Mouse (Mus musculus) neural tube, embryonic 12.5 days (tissue): ENCODE measurements around the gene Cox19. TPM values are rescaled to one million over a fixed set of nuclear protein-coding genes. Genes with fewer than 3 reads are reported as not detected.

Source experiments
- ATAC-seq: fragments of 200-750 bp; cut with Nextera tagmentation; 2 replicates; pipeline ENCODE4 v1.8.0; 2017; ENCODE audit warnings: low read depth, mild to moderate bottlenecking, moderate TSS enrichment, moderate library complexity; ENCODE audit not compliant: low FRiP score
- H3K27ac ChIP-seq: fragments of 300-500 bp; sonication (generic); 2 replicates; pipeline ENCODE4 v1.5.1; 2016
- H3K27me3 ChIP-seq: fragments of 300-500 bp; sonication (generic); replicated peaks from 2 replicates; pipeline ENCODE4 v1.6.1; 2016; ENCODE audit warnings: mild to moderate bottlenecking
- H3K36me3 ChIP-seq: fragments of 300-500 bp; sonication (generic); 2 replicates; pipeline ENCODE4 v1.6.1; 2016; ENCODE audit warnings: mild to moderate bottlenecking
- H3K4me1 ChIP-seq: fragments of 300-500 bp; sonication (generic); 2 replicates; pipeline ENCODE4 v1.6.1; 2016
- H3K4me2 ChIP-seq: fragments of 300-500 bp; sonication (generic); replicated peaks from 2 replicates; pipeline ENCODE4 v1.6.1; 2016; ENCODE audit warnings: mild to moderate bottlenecking
- H3K4me3 ChIP-seq: fragments of 300-500 bp; sonication (generic); 2 replicates; pipeline ENCODE4 v1.5.1; 2016
- H3K9ac ChIP-seq: fragments of 300-500 bp; sonication (generic); 2 replicates; pipeline ENCODE4 v1.6.1; 2016; ENCODE audit warnings: mild to moderate bottlenecking
- H3K9me3 ChIP-seq: fragments of 300-500 bp; sonication (generic); 2 replicates; pipeline ENCODE4 v1.6.1; 2016; ENCODE audit warnings: mild to moderate bottlenecking
- WGBS: fragments of 180-500 bp; shearing (Covaris S2); methylation state at CpG from one replicate; pipeline ENCODE4 v1.1.7; 2016; 5-methylcytosine and 5-hydroxymethylcytosine counted together
- polyA plus RNA-seq: library from polyadenylated mRNA; unstranded; fragments of >200 nt; fragmentation: Nextera tagmentation; extraction: Ambion mirVana; gene quantifications from 2 replicates; pipeline ENCODE4 v1.2.1, GENCODE M21; 2016

Cox19 gene
- polyA plus RNA-seq, 1 experiment from 2014 or later, result 124 TPM

DNA sequence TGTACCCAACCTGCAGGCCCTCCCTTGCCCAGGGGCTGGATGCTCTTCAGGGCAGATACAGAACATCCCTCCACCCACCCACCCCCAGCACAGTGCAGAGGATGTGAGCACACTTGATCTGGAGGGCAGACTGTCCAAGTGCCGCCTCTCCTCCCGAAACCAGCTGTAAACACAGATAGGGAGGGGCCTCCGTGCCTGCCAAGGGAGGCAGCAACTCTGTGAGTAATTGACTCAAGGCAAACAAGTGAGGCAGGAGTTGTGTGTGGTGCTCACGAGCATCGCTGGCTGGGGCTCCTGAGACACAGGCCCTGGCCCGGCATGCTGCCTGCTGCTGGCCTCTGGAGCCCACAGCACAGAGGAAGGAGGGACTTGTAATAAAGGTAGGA lies 38.5 kb upstream of the Cox19 start:
- Histone ChIP-seq H3K9me3 (no peaks in the 10 kb centered on the region), H3K9ac (no peak overlapping the region), H3K4me3 (no peak overlapping the region), H3K36me3 (no peaks in the 10 kb centered on the region), H3K4me1 (peaks cover 28% of the 10 kb centered on the region), H3K27me3 (no peaks in the 10 kb centered on the region), H3K27ac (peak overlapping the region; percentile 37; the same call in 1 of the 2 replicates), H3K4me2 (no peak overlapping the region)
- ATAC-seq, result no peak
- 34% methylated on average over 6 of the region's 6 CpGs for WGBS

DNA sequence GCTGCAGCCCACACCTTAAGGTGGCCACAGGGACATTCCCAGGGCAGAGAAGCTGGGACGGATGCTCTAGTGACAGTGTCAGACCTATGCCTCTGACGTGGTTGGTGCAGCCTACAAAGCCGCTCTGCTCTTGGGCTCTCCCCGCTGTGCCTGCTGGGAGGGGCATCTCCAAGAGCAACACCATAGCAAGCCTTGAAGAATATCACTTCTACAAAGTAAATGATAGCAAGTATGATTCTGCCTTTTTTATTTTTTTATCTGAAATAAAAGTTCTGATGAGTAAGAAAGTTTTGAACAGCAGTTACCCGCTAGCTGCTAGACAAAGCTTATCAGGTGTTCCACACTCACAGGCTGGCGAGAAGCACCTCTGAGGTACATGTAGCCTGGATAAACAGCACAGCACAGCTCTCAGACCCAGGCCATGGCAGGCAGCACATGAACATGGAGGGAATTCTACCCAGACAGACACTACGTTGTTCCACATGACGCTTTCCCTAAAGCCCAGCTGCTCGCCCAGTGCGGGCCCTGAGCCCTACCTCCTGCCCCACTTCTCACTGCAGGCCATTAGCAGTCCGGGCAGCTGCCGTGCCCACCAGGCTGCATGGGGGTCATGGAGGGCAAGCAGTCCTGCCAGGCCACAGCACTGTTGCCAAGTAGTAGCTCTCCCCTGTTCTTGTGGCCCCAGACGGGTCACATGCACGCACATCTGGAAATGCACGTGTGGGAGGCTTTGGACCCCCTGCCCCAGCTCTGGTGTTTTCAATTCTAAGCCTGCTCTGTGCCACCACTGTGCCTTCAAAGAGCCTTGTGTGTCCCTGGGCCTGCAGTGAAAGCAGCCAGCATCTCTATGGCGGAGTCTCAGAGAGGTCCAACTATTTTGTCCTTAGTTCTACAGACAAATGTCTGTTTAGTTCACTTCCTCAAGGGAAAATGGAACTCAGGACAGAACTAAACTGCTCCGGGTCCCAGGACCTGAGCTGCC lies 37.8 kb upstream of the Cox19 start:
- ATAC-seq, result no peak
- H3K27ac ChIP-seq, result peak overlapping the region; percentile 37; the same call in 1 of the 2 replicates
- WGBS, result 71% methylated on average over 17 of the region's 17 CpGs
- H3K4me2 ChIP-seq, result no peak overlapping the region
- peaks cover 34% of the 10 kb centered on the region for H3K4me1 ChIP-seq
- H3K9me3 ChIP-seq, result no peaks in the 10 kb centered on the region
- H3K27me3 ChIP-seq, result no peaks in the 10 kb centered on the region
- H3K9ac ChIP-seq, result no peak overlapping the region
- no peak overlapping the region for H3K4me3 ChIP-seq
- H3K36me3 ChIP-seq, result no peaks in the 10 kb centered on the region

DNA sequence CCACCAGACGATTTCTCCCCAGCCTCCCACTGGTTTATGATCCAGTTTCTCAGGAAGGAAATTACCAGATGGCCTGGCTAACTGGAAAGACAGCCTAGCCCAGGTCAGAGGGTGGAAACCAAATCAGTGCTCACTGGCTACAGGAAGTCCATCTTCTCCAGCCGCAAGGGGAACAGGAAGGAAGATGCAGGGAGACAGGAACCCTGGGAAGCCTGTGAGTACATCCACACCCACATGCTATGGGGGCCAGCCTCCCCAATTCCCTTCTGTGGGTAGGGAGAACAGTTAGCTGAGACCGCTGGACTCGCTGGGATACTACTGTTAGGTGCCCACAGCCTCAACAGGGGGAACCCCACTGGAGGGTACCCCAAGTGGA lies 37.0 kb upstream of the Cox19 start:
- Histone ChIP-seq H3K36me3 (no peaks in the 10 kb centered on the region), H3K9me3 (no peaks in the 10 kb centered on the region), H3K4me1 (peaks cover 36% of the 10 kb centered on the region), H3K4me2 (0 out of 2 replicates have a peak overlapping the region, but pooled peaks have one; percentile 4), H3K27me3 (no peaks in the 10 kb centered on the region), H3K4me3 (no peak overlapping the region), H3K27ac (no peak overlapping the region), H3K9ac (no peak overlapping the region)
- ATAC-seq, result no peak
- WGBS, result 55% methylated on average over 4 of the region's 4 CpGs

- Histone ChIP-seq H3K4me3 (no peak overlapping the region), H3K27me3 (no peaks in the 10 kb centered on the region), H3K9me3 (no peaks in the 10 kb centered on the region), H3K36me3 (no peaks in the 10 kb centered on the region), H3K27ac (no peak overlapping the region), H3K4me1 (peaks cover 42% of the 10 kb centered on the region), H3K9ac (no peak overlapping the region), H3K4me2 (no peak overlapping the region)
- no peak for ATAC-seq
- 73% methylated on average over 10 of the region's 10 CpGs for WGBS
Observed at GRCm38 (mm10) chr5:139387329-139388194, 36.3 kb upstream of the Cox19 start.

DNA sequence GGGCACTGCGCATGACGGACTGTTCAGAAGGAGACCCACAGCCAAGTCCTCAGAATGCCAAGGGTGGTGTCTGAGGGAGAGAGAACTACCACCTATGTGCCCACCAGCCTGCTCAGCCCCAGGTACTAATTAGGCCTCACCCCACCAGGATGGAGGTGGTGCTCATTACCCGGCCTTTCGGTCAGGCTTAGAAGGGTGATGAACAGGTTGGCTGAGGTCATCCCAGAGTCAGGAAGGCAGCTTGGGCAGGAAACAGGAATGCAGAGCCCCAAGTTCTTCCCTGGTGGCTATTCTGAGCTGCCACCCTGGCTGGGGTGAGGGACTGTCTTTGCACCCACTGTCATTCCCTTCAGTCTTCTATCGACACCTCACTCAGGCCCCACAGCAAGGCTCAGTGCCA lies 34.8 kb upstream of the Cox19 start:
- ATAC-seq, result no peak
- peaks cover 44% of the 10 kb centered on the region for H3K4me1 ChIP-seq
- no peaks in the 10 kb centered on the region for H3K27me3 ChIP-seq
- H3K9me3 ChIP-seq, result no peaks in the 10 kb centered on the region
- no peak overlapping the region for H3K27ac ChIP-seq
- no peak overlapping the region for H3K4me2 ChIP-seq
- WGBS, result 88% methylated on average over 5 of the region's 5 CpGs
- H3K4me3 ChIP-seq, result no peak overlapping the region
- H3K36me3 ChIP-seq, result no peaks in the 10 kb centered on the region
- H3K9ac ChIP-seq, result no peak overlapping the region

DNA sequence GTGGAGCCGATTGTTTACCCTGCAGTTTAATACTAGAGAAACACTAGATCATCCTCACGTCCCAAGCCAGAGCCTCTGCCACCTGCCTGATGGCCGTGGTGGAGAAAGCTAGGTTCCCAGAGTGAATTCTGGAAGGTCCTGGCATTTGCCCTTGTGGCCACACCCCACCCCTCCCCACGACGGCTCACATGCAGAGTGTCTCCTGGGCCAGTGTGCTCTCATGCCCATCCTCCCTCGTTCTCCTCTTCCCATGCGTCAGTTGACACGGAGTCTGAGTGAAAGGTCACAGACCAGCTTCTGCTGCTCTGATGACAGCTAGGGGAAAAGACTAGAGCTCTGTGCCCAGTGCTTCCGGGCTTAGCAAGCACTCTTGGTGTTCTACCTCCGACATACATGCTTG lies 33.3 kb upstream of the Cox19 start:
- H3K9me3 ChIP-seq, result no peaks in the 10 kb centered on the region
- H3K27me3 ChIP-seq, result no peaks in the 10 kb centered on the region
- WGBS, result 74% methylated on average over 10 of the region's 10 CpGs
- H3K27ac ChIP-seq, result no peak overlapping the region
- ATAC-seq, result no peak
- H3K4me2 ChIP-seq, result no peak overlapping the region
- H3K4me1 ChIP-seq, result peaks cover 47% of the 10 kb centered on the region
- H3K36me3 ChIP-seq, result no peaks in the 10 kb centered on the region
- H3K4me3 ChIP-seq, result no peak overlapping the region
- H3K9ac ChIP-seq, result no peak overlapping the region

DNA sequence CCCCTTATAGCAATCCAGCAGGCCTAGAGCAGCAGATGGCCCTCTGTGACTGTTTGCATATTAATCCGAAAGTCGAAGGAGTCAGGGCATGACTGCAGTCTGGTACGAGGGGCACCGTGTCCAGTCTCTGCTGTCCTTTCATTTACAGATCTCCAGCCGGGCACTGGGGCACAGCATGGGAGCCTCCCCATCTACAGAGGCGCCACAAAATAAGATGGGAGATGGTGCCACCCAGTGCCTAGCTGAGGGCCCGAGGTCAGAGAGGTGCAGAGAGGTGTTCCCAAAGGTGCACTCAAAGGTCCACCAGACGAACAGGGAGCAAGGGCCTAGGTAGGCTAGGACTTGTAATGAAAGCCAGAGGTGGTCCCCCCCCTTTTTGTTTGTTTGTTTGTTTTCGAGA lies 32.0 kb upstream of the Cox19 start:
- Histone ChIP-seq H3K27ac (0 out of 2 replicates have a peak overlapping the region, but pooled peaks have one; percentile 17), H3K4me1 (peaks cover 44% of the 10 kb centered on the region)
- 77% methylated on average over 9 of the region's 9 CpGs for WGBS

DNA sequence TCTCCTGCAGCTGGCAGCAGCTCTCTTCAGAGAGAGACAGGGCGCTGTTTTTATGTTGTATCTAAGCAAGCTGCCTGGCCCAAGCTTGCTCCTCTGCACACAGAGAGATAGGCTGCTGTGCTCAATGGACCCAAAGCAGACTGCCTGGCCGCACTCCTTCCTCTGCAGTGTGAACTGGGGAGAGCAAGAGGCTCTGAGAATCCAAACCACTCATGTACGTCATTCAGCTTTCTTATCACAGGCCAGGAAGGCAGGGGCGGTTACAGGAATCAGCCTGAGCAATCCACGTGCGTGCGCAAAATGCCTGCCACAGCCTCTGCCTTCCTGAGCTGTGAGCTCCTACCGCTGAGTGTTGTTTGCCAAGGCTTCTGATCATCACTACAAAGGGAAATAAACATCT lies 31.5 kb upstream of the Cox19 start:
- peaks cover 44% of the 10 kb centered on the region for H3K4me1 ChIP-seq
- H3K9ac ChIP-seq, result no peak overlapping the region

More for the DNA sequence above, 32.0 kb upstream of the Cox19 start:
- no peaks in the 10 kb centered on the region for H3K27me3 ChIP-seq
- no peaks in the 10 kb centered on the region for H3K9me3 ChIP-seq
- no peak overlapping the region for H3K9ac ChIP-seq
- H3K36me3 ChIP-seq, result no peaks in the 10 kb centered on the region
- H3K4me2 ChIP-seq, result no peak overlapping the region
- H3K4me3 ChIP-seq, result no peak overlapping the region
- ATAC-seq, result no peak

DNA sequence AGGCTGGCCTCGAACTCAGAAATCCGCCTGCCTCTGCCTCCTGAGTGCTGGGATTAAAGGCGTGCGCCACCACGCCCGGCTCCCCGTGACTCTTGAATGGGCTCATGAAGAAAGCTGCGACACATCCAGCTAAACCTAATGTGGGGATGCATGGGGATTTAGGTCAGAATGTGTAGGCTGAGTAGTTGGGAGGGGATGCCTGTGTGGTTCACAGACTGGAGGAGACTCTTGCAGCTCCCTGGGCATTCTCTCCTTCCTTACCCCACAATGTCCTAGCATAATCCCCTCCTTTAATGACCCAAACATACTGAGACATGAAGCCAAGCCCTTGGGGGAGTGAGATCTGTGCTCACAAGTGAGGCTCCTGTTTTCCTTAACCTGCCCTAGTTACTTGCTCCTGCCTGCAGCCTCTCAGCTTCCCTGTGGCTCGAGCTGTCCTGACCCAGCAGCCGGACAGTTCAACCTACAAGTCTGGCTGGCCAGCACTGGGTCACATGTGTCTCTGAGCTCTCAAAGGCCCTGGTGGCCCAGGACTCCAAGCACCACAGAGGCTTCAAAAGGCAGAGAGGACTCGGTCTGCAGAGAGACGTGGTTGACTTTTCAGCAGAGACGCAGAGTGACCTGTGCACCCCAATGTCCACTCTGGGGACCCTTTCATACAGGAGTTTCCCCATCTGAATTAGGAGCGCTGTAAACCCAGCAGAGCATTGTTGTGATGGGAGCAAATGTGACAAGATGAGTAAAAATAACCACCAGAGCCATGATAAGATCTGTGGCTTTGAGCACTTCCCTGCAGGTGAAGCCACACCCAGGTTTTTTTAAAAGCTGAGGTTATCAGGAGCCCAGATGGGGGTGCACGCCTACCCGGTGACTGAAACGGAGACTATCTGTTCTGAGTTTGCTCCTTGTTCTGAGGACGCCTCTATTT lies 30.6 kb upstream of the Cox19 start:
- Histone ChIP-seq H3K9me3 (no peaks in the 10 kb centered on the region), H3K4me3 (no peak overlapping the region), H3K36me3 (no peaks in the 10 kb centered on the region), H3K4me2 (no peak overlapping the region; the same call in 1 of the 2 replicates), H3K9ac (no peak overlapping the region), H3K27ac (no peak overlapping the region), H3K27me3 (no peaks in the 10 kb centered on the region), H3K4me1 (peaks cover 38% of the 10 kb centered on the region)
- WGBS, result 83% methylated on average over 18 of the region's 18 CpGs
- no peak for ATAC-seq

More for the DNA sequence above, 31.5 kb upstream of the Cox19 start:
- Histone ChIP-seq H3K36me3 (no peaks in the 10 kb centered on the region), H3K27me3 (no peaks in the 10 kb centered on the region), H3K4me2 (no peak overlapping the region), H3K4me3 (no peak overlapping the region), H3K27ac (peak overlapping the region; percentile 17; the same call in 1 of the 2 replicates), H3K9me3 (no peaks in the 10 kb centered on the region)
- no peak for ATAC-seq
- 73% methylated on average over 8 of the region's 8 CpGs for WGBS

DNA sequence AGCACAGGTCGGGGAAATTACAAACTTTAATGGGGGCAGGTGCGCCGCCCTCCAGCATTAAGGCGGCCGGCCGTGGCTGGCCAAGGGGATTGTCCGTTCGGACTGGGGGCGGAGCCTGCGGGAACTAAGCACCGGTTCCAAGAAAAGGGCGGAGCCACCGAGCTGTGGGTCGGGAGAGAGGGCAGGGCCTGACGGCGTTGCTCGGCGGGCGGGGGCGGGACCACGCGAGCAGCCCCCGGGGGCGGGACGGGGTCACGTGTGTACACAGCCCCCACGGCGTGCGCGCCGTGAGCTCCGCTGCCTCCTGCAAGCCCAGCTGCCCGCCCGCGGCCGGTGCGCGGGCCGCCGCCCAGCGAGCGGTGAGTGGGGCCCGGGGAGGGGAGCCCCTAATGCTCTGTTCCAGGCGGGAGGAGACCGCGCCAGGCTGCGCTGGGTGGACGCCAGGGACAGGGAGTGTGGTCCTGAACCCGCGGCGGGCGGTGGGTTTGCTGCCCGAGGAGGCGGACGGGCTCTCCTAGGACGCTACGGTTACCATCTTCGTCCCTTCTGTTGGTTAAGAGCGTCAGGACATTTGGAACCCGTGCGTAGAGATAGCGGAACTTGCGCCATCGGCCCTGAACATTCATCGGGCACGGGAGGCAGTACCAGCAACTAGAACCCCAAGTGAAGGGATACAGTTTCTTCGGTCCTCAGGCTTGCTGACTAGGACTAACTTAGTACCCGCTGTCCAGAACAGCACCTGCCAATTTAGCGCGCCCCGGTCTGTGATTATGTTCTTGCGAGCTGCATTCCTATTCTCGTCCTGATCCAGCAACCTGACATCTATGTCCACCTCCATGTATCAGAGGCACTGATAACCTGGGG lies 29.4 kb upstream of the Cox19 start:
- Histone ChIP-seq H3K9ac (peak overlapping the region; percentile 75), H3K36me3 (no peaks in the 10 kb centered on the region), H3K4me1 (peaks cover 38% of the 10 kb centered on the region), H3K27ac (no peak overlapping the region), H3K9me3 (no peaks in the 10 kb centered on the region), H3K27me3 (no peaks in the 10 kb centered on the region), H3K4me2 (peak overlapping the region; percentile 95), H3K4me3 (peak overlapping the region; percentile 63)
- ATAC-seq, result peak; percentile 65
- WGBS, result 2% methylated on average over 73 of the region's 73 CpGs
